Mouse (Mus musculus): ENCODE results near the gene Saa1.

The Saa1 gene

DNA sequence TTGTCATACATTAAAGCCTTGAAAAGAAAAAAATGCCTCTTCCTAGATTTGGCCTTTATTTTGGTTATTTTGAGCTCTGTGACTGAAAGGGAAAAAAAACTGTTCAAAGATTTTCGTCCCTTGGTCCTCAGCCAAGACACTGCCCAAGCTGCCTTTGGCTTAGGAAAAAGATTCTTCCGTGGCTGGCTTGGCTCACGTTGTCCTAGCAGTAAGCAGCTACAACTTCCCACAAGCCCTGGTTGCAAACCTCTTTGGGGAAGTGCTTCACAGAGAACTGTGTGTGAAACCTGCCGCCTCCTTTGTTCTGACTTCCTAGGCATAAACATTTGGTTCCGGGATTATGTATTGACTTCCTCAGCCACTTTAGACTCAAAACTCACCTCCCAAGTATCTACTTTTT, 25.9 kb downstream of the Saa1 start:
- DNase-seq, result peak; percentile 48 to 50

DNA sequence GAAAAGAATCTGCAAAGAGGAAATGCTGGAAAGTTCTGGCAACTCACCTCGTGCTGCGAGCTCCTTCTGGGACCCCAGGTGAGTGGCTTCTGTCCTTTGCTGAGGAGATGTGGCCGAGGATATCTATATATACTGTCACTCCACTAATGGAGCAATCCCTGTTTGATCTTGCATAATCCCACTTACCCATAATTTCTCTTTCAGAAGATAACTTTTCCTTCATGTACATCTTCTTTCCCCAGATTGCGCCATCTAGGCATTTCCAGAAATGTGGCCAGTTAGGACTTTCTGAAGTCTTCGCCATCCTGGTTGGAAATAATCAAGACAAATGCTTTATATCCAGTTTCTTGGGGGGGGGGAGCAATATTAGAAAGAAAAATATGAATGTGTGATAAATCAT, 27.2 kb downstream of the Saa1 start, which contains the start of gene Saa3:
TSS of gene Saa3 (minus strand) at position 101 of the 400 bp plus-strand sequence.
- no peak for DNase-seq

DNA sequence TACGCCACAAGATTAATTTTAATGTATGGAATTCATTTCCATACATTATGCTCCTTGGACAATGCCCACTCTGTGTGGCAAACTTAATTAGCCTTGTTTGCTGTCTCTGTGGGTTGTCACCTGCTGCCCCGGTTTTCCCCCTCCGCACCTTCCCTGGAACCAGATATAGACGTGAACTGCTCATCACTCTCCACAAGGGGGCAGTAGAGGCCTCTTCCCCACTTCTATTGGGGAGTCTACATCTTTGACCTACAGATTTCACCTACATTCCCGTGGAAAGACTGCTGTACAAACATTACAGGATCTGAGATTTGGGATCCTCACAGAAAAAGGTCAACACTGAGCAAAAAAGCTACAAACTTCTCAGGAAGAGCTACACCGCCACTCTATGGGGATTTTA, 28.3 kb downstream of the Saa1 start:
- DNase-seq, result peak; percentile 83 to 89

DNA sequence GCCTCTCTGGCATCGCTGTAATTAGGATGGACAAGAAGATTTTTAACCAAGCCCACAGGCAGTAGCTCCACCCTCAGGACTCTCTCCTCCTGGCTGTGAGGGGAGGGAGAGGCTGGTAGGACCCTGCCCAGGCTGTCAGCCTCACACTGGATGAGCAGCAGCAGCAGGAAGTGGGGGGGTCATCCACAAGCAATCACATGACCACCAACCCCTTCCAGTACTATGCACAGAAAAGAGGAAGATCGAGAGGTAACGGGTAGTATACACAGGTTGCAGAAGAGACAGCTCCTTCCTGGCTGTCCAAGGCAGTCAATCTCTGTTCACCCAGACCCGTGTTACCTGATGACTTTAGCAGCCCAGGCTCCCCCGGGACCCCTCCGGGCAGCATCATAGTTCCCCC, 30.5 kb downstream of the Saa1 start:
- no peak for DNase-seq

DNA sequence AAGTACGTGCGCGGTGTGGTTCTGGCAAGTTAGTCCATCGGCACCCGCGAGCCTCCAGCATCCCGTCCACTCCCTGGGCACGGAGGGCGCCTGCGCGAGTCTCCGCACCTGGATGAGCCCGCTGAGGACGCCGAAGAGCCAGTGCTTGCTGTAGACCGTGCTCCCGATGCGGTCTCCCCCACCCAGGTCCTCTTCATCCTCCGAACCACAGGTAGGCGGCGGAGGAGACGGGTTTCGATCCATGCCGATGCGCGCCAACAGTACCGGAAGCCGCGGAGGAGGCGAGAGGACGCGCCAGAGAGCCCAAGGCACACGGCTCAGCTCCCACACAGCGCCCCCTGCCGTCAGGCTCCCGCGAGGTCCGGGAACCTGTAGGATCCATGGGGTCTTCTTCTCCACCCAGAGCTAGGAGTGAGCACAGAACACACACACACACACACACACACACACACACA, 32.4 kb downstream of the Saa1 start, which contains the start of gene Saal1:
TSS of gene Saal1 (minus strand) at position 291 of the 455 bp plus-strand sequence.
- peak; percentile 82 to 91 for DNase-seq

DNA sequence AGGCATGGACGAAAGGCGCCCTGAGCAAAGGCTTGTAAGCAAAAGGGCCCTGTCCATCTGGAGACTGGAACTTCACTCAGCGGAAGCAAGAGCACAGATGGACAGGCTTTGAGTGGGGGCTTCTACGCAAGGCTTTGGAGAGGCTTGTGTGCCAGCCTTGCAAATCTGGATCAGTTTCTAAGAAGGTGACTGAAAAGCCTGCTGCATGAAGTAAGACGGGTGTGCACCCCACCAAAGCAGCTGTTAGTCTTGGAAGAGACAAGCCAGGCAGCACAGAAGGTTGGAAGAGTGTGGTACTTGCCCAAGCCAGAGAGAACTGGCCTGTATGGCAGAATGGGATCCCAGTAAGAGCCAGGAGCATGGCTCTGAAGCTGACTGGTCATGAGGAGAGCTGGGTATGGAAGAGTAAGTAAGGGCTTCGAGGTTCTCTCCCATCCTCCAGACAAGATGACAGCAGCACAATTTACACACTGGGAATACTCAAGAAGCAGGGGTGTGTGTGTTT, 42.2 kb downstream of the Saa1 start:
- DNase-seq, result peak in 1 of 2 experiments; percentile 60

DNA sequence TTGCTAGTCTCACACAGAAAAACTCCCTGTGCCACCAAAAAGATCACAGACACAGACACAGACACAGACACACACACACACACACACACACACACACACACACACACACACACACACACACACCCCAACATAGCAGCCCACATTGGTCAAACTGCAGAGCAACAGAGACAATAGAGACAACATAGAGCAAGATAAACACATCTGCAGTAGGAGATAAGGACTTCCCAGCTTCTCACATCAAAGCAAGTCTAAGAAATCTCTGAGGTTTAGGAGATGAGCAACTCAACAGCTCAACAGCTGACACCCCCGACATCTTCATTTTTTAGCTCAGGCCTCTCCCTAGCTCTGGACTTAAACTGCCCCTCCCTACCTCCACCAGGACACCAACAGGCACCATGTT, 46.0 kb downstream of the Saa1 start:
- DNase-seq, result no peak

All from cerebellum, adult 18-20 months (tissue).